Mouse (Mus musculus) heart, adult 8-10 months (tissue): ENCODE measurements at regions not wholly inside any gene's neighbourhood (a gene's known extent, or its start where the extent isn't known, plus 50 kb on each side); places are given as distances from the start of the nearest gene placed in this dataset.
A peak's percentile ranks its signal among the peaks of the same experiment; 100 is the strongest.

Experiments used
- DNase-seq: peaks from one replicate; pipeline ENCODE4 v3.0.0; 2022; ENCODE audit warnings: low spot score

DNA sequence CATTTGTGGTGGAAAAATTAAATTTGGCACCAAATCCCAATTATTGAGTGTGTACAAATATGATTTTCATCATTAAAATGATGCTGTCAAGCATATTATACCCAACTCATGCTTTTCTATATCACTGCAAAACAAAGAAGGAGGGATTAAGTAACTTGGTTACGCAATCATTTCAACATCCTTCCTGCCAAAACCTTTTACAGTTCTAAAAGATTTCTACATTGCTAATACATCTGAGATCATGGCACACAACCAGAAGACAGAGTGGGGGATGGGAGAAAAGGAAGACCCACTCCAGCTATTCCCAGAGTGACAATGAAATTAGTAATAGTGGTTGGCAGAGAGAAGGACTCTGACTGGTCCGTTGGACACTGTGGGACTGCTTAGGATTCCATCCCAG lies 280.3 kb upstream of the Nr2f2 start:
- no peak for DNase-seq

DNA sequence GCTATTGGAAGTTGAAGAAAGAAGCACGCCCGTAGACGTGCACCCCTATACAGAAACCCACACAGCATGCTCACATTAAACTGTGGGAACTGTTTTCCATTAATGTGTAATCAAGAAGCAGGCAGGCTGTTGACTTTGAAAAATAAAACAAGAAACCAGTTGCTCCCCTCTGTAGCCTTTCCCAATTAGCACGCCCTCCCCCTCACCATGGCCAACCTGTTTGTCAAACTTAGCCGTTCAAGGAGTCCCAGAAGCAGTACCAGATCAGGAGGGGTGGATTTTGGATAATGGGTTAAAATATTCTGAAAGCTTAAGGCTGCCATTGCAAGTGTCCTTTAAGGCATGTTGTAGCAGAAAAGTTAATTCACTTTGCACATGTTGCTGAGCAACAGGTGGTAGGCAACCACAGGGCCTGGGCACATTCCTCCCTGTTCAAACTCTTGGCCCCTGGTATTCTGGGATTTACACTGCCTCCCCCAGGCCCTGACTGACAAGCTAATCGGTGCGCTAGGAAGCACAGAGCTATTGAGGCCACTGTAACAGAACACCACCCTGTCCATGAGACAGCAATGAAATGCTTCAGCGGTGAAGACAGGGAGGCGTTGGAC lies 277.3 kb upstream of the Nr2f2 start:
- DNase-seq = peak; percentile 10

DNA sequence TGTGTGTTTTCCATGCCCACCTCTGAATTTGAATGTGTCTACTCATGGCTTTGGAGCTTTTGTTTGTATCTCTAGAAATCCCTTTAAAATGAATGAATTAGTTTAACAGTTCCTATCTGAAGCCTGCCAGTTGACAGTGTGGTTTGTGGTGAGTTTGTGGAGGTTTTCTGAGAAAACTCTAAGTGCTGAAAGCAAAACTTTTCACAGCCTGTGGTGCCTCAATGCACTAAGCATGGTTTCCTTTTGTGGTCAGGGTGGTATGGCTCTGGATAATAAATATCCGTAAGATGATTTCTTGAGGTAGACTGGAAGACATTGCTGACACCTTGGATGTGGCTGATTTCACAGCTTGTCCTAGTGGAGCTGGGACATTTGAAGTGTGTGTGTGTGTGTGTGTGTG lies 276.5 kb upstream of the Nr2f2 start:
- DNase-seq = no peak

DNA sequence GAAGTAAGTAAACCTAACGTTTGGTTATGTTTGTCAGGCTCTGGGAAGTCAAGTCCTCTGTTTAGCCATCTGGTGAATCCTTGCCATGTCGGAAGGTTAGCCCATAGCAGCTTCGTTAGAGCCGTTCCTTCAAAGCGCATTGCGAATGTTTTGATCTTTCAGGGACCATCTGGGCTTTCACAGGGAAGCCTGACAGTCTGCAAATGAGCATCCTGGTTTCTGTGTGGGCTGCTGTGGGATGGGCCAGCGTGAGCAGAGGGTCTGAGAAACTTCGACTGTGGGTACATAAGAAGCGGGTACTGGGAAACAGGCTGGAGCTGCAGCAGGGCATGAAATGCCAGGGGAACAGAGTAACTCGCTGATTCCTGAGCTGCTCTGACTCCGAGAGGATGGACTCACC lies 274.7 kb upstream of the Nr2f2 start:
- DNase-seq = no peak

DNA sequence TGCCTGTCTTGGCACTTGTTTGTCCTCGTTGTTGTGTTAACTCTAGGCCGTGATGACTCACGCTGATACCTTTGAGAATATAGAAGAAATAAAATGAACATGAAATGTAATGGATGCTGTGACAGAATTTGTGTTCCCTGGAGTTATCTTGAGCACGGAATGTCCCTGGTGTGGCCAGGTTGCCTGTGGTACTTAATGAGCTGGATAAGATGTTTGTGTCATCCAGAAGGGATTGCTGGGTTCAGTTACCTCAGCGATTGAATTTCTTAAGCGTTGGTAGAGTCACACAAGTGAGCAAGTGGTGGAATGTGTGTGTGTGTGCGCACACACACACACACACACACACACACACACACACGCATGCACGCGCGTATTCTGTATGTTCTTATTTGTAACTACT lies 274.0 kb upstream of the Nr2f2 start:
- DNase-seq = no peak

DNA sequence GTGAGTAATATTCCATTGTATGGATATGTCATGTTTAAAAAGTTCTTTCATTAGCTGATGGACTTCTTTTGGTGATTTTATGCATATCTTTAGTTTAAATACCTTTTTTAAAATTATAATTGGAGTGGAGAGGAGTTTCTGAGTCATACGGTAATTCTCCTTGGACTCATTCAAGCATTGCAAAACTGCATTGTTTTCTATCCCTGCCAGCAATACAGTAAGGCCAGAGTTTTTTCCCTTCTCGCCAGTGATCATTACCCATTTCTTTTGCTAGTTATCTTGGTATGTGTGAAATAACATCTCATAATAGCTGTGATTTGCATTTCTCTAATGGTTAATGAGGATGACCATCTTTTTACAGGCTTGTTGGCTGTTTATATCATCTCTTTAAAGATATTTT lies 271.6 kb upstream of the Nr2f2 start:
- DNase-seq = no peak

DNA sequence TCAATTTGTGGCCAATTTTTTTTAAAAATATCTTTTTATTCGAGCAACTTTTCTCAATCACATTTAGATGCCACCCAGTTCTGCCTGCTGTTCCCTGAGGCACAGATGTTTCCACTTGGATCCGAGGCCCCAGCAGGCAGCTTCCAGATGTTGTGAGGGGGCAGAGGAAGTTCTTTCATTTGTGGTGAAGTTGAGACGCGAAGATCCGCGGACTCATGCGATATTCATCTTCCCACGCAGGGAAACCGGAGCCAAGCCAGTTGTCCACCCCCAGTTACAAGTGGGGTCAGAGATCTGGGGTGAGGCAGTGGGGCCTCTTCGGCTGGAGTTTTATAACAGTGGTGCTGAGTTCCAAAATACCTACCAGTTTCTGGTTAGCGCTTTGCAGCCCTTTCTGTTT lies 267.5 kb upstream of the Nr2f2 start:
- DNase-seq = no peak

DNA sequence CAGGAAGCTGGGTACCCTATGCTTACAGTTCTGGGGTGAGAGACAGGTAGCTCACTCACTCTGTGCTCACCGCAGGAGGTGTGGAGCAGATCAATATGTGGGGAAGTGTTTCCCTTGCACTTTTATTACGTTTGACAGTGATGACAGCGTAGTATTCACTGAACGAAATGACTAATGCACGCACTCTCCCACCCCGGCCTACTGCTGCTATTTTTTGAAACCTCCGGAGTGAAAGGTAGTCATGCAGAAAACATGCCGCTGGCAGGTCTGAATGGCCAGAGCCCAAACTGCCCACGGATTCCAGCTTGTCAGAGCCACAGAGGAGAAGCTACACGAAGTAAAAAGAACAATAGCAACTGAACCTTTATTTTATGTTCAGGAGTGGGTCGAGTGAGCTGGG lies 267.0 kb upstream of the Nr2f2 start:
- peak; percentile 19 for DNase-seq

DNA sequence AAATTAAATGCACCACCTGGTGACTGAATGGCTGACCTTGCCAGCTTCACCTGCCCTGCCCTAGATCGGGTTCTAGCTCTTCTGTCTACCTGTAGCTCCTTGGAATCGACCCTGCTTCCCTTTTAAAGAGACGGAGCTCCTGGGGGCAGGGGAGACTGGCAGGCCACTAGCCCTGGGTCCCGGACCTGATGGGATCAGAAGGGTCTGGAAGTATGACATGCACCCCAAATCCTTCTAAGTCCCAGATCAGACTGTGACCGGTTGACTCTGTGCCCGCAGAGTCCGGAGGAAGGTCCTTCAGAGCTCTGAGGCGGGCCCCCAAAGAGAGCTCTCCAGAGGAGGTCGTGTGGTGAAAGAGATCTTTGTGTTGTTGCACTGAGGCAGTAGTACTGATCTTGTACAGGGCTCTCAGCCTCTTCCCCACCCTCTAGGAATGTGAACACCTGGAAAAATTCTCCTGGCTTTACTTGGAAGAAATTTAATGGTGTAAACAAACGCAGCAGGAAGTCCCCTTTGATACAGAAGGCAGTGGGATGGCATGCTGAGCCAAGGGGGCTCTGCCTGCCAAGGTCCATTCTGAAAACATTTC lies 259.2 kb upstream of the Nr2f2 start:
- no peak for DNase-seq

DNA sequence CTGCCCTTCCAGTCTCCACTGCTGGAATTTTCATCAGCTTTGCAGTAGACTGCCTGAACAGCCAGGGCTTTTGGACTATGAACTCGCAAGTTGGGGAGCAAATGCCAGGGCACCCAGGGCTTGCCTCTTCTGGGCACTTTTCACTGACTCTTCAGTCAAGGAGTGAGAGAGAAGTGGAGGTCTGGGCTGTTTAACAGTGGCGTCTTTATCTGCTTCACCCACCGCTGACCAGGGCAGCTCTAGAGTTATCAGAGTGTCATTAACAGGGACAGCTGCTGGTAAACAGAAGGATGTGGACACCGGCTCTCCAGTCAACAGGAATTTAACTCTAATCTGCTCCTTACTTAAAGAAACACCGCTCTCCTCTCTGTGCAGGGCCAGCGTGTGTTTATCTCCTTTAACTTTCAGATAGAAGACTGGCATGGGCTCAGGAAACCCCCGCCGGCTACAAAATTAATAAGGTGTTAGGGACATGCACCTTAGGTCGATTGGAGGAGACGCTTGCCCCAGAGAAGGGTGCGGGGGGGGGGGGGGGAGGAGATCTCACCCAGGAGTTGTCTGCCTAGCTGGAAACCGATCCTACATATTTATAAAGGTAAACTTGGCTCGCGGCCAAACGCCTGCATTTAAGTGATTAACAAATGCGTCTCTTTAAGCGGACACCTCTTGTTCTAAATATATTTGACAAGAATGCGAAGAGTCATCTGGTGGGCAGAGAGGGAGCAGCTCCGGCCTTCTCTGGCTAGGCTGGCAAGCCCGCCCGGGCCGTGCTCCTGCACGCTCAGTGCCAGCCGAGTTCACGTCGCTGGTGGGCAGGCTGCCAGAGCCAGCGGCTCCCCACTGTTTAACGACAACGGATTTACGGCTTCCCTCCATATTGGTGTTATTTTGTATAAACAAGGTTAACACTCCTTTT lies 258.4 kb upstream of the Nr2f2 start:
- DNase-seq = peak; percentile 25

DNA sequence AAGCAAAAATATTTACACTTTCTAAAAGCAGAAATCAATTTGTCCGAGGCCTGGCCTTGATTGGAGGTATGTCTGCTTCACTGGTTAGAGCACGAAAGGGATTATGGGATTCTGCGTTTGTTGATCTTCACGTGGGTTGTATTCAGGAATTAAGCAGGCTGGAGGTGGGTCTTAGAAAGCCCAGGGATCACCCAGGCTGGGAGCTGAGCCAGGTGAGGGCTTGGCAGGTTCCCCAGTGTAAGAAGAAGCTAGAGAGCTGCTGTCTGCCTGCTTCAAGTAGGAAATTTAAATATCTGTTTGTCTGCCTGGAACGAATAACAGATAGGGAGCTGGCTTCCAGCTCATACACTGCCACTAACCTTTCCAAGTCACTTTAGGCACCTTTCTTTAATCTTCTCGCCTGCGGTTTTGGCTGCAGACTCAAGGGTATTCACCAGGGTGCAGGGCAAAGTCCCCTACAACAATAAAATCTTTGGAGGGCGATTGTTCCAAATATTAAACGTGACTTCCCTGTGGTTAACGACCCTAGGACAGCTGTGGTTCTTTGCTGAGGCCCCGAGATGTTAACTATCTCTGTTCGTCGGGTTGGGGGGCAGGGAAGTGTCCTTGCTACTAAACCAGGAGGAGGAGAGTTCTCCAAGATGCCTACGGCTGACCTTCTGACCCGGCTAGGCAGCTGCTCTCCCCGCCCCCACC lies 257.6 kb upstream of the Nr2f2 start:
- peak; percentile 41 for DNase-seq

DNA sequence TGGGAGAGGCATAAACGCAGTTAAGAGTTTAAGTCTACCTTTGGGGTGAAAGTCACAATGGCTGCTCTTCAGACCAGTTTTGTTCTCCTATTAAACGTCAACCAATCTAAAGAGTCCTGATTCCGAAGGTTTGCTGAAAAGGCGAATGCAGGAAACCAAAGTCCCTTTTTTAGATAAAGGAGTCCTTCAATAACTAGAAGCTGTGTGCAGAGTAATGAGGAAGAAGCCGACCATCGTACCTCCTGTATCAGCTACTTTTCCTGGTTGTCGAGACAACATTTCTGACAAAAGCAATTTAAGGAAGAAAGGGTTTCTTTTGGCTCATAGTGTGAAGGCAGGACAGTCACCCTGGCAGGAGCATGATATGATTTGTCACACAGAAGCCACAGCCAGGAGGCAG lies 252.9 kb upstream of the Nr2f2 start:
- no peak for DNase-seq

DNA sequence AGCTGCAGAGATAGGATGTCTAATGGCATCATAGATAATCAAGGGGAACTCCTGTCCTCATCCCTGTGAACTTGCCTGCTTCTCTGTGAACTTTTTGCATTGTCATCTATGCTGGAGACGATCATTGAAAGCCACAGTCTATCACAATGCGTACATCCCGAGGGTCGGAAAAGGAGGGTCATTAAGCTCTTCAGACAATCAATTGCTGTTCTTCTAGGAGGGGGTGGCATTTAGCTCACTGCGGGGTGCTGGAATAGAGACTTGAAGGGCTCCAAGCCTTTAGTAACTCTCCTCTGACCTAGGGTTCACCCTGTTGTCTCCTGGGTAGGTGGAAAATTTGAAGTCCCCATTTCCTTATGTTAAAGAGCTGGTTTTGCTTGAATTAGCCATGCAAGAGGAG lies 251.7 kb upstream of the Nr2f2 start:
- no peak for DNase-seq

DNA sequence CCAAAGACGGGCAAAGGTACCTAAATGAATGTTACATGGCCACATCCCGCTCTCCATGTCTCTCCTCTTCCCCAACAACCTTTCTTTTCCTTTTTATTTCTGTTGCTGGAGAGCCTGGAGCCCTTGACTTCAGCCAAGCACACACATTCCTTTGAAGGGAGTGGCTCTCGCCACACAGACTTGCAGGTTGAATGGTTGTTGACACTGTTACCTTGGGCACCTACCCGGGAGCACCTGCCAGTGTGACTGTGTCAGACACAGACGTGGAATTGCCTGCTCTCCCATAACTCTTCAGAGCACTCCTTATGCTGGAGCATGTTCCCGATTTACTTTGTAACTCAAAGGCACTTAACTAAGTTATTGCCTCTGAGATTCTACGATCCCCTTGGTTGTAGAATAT lies 240.0 kb upstream of the Nr2f2 start:
- no peak for DNase-seq

DNA sequence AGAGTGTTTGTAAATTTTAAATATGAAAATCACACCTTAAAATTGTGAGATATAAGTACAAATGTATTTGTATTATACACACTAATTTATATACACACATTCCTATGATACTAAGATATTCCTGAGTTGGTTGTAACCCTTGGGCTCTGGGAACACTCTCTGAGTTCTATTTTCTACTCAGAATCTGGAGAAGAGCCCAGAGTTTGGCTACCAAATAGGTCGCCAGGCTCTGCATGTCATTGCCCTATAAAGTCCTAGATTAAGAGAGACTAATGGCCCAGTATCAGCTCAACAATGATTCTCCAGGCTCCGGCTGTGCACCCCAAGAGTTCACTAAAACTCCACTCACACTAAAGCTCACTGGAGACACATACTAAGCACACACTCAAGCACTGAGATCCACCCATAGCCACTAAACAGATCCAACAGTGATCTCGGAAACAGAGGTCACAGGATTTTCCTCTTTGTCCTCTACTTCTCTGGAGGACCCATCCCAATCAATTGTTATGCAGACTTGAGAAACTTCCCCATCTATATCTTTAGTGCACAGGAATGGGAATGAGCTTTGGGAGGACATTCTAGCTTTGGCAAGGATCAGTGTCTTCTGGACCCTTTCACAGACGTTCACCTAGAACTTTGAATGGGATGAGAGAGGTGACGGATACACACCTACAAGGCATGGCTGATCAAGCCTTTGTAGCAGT lies 238.1 kb upstream of the Nr2f2 start:
- DNase-seq = peak; percentile 42

DNA sequence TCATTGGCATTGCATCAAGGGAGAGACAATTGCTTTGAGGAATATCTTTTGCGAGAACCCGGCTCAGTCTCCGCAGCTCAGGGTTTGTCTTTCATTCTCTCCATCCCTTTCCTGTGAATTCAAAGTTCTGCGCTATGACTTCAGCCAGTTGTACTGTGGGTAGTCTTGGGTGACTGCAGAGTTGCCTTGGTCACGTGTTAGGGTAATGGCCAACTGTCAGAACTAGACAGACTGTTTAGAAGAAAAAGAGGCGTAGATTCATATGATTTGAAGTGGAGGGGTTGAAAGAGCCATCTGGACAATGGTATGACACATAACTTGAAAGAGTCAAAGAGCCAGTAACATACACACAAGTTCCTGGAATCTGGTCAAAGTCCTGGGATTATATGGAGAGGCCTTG lies 226.5 kb upstream of the Nr2f2 start:
- no peak for DNase-seq

DNA sequence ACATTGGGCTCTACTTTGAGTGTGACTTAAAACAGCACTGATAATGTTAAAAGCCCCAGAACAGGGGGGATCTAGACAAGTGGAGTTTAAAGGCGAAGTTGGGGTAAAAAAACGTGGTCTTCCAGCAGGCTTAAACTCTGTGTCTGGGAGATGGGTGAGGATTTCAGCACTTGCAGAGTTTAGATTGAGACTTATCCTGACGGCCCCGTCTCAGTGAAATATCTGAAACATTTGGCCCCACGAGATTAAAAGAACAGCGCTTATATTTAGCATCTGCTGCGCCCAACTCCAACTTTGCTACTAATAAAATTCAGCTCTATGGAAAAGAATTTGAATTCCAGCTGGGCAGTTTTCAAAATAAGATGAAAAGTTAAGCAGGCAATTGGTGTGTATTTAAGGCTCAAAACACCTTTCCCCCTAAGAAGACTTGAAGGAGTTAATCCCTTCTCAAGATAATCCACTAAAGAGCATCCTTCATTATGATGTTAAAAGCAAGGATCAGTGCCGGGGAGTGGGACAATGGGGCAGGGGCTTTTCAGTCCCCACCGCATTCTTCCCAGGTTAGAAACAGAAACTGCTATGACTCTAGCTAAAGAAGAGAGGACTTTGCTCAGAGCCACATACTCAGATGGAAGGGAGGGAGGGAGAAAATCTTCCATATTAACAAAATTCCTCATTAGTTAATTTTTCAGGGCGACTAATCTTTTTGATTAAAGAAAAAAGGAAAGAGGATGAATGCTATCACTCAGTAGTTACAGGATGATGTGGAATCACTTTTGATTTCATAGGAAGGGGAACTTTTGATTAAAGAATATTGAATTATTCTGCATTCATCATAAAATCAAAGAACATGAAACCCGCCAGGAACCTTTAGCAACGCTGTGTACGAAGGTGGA lies 225.1 kb upstream of the Nr2f2 start:
- no peak for DNase-seq

DNA sequence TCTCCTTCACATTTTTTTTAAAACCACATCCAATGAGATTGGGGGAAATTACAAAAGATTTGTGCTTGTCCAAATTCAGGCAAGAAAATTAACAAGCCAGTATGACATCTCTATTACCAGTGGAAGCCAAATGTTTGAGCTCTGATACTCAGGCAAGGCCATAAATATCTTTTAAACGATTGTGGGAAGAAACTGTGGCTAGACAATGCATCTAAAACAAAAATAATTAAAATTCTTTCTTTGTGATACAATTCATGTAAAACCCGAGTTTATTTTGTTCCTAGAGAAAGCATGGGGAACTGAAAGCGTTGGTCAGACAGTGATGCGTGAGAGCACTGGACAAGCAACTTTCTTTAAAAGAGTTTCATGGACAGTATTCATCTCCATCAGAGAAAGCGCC lies 223.2 kb upstream of the Nr2f2 start:
- no peak for DNase-seq

DNA sequence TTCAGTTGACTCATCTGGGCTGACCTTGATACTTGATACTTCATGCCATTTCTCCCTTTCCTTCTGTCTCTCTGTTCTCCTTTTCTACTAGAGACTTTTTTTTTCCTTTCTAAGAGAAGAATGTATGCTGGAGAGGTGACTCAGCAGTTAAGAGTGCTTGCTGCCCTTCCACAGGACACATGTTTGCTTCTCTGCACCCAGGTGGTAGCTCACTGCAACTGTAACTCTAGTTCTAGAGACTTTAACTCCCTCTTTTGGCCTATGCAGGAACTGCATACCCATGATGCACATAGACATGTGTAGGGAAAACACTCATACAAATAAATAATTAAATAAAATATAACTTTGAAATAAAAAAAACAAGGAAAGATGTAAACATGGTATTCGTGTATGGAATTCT lies 221.5 kb upstream of the Nr2f2 start:
- DNase-seq = no peak

DNA sequence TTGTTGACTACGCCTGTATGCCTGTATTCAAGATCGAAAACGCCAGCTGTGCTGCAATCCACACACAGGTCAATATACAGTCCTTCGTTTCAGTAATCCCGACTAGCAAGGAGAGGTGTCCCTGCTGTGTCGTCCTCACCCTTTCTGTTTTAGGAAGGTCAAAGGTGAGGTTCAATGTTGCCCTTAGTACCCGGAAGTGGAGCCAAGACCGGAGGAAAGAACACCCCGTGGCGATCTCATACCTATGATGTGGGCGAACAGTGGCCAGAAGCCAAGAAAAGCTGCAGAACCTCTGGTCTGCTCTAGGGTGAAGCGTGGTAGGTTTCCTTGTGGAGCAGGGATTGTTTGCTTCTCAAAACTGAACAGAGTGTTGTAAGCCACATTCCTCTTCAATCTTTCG lies 217.9 kb upstream of the Nr2f2 start:
- no peak for DNase-seq
